Mouse (Mus musculus) 3134 (cell line): Measurements from ENCODE around the gene Slc22a6.

Experiments used
- DNase-seq: peaks from one replicate; pipeline ENCODE4 v3.0.0-alpha.2; 2011; ENCODE audit warnings: low spot score; ENCODE audit not compliant: insufficient read length; ENCODE audit errors: extremely low read depth

Slc22a6 gene

GRCm38 (mm10) chr19:8605241-8605558 lies 12.6 kb upstream of the Slc22a6 start:
- no peak for DNase-seq

GRCm38 (mm10) chr19:8611358-8612123 lies 6.3 kb upstream of the Slc22a6 start:
- DNase-seq = no peak

GRCm38 (mm10) chr19:8613111-8613510 lies 4.7 kb upstream of the Slc22a6 start:
- DNase-seq = no peak

DNA sequence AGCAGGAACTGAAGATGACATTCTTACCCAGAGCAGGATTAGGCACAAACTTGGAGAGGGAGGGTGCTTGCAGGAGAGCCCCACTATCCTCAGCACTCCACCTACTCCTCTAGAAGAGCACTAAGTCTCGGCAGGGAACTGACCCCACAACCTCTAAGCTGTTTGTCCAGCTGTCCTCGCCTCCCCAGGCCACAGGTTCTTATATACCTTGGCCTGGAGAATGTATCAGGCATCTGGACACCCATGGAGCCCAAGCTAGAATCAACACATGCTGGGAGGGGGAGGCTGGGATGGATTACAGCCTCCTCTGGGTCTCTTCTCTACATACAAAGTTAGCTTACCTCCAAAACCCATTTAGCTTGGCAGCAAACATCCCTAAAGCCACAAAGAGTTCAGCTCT lies 3.5 kb upstream of the Slc22a6 start:
- DNase-seq = no peak

DNA sequence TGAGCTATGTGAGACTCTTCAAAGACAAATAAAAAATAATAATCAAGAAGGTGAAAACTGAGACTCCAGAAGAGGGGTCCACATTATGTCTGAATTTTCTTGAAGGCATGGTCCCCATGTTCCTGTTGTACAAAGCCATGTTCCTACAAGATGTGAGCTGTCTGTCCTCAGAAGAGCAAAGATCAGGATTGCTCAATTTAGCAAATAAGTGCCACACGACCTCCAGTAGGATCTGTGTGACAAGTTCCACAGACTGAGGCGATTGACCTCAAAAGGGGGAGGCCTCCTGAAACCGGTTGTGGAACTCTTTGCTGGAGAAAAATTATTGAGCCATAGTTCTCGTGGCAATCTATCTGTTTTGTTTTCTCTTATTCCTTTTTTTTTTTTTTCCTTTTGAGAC lies 1.5 kb upstream of the Slc22a6 start:
- no peak for DNase-seq

GRCm38 (mm10) chr19:8621098-8621497 lies 3.3 kb downstream of the Slc22a6 start:
- no peak for DNase-seq

DNA sequence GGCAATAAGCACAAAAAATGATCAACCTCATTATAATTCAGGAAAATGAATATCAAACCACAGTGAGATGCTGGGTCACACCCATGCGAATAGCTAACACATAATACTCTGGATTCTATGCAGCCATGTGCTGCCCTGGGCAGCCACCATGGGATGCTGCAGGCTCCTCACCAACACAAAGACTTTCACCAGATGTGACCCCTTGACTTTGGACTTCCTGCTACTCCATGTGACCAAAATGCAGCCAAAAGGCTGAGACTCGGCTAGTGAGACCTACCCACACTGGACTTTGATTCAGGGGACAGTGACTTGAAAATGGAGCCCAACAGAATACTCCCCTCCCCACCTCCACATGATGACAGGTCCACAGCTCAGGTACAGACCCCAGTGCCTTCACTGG lies 12.4 kb downstream of the Slc22a6 start:
- no peak for DNase-seq

GRCm38 (mm10) chr19:8630826-8631225 lies 13.0 kb downstream of the Slc22a6 start:
- DNase-seq = no peak

DNA sequence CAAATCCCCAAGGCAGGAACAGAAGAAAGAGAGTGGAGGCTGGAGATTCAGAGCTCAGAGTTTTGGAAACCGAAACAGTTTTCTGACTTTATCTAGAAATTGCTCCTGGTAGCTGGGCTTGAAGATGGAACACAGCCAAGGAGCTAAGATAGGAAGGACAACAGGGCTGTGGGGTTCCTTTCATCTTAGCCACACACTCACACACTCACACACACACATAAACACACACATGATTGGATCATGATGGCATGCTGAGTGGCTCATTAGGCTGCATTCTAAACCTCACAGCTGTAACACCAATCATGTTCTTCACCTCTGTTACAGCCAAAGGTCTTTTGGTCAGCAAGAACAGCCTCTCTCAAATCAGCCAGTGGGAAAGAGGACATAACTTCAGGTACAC lies 14.2 kb downstream of the Slc22a6 start:
- DNase-seq = no peak

- no peak for DNase-seq
These were observed 24.2 kb downstream of the Slc22a6 start for GRCm38 (mm10) chr19:8642086-8642485.

- no peak for DNase-seq
These were observed 28.6 kb downstream of the Slc22a6 start for GRCm38 (mm10) chr19:8646393-8646792.

- DNase-seq = no peak
These were observed 38.0 kb downstream of the Slc22a6 start for GRCm38 (mm10) chr19:8655833-8656232.

- no peak for DNase-seq
These were observed 38.5 kb downstream of the Slc22a6 start for GRCm38 (mm10) chr19:8656341-8656740.

GRCm38 (mm10) chr19:8661821-8662307 lies 44.0 kb downstream of the Slc22a6 start:
- no peak for DNase-seq

GRCm38 (mm10) chr19:8662337-8662736 lies 44.5 kb downstream of the Slc22a6 start:
- DNase-seq = no peak

DNA sequence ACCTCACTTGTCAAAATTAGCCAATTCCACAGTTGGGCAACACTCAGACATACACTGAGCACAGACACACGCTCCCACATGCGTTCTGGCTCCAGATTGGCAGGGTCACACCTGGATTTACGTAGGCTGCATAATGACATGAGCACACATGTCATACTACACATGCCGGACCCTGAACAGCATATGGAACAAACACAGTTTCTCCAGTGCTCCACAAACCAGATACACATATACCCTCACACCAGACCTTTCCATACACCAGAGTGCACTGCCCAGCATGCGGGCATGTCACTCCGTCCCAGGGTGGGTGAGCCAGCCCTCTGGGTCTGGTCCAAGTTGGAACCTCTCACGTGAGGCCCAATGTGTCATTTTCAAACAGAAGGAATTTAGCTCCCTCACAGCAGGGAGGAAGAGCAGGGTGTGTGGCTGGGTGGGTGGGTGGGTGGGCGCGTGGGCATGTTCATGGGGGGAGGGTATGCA lies 45.6 kb downstream of the Slc22a6 start, which contains the start of gene Chrm1:
Gene Chrm1, plus strand, starts transcription at position 430 of the 480 bp plus-strand sequence.
- no peak for DNase-seq

DNA sequence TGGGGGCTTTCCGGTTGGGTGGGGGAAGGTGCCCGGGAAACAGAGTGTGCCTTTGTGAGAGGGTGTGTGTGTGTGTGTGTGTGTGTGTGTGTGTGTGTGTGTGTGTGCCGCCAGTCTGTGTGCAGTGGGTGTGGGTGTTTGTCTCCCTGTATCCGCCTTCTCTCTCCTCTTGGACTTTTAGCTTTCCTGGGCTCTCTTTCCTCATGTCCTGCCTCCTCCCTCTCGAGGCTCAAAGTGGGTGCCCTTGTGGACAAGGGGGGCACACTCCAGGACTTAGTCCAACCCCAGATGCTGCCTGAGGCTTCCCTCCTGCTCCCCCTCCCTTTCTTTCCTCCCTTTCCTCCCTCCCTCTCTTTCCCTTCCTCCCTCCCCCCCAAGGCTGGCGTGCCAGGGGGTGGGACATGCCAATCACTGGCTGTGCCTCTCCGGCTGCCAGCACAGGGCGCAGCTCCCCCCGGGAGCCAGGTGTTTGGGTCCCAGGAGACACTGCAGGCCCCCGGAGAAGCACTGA lies 46.1 kb downstream of the Slc22a6 start:
- no peak for DNase-seq

DNA sequence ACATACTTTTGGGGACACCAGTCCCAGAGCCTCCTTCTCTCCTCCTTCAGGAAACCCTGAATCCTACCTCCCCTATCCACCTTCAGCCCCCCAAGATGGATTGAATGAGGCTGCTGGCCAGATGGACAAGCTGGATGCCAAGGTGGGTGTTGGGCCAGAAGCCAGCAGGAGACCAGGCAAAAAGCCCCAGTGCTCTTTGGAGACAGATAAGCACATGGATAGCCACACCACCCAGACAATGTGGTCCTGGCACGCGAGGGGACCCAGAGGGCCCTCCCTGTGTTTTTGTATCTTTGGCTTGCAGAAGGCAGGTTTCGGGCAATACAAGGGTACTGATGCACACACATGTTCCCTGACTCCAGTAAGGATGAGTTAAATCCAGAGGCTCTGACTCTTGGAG lies 47.0 kb downstream of the Slc22a6 start:
- no peak for DNase-seq

DNA sequence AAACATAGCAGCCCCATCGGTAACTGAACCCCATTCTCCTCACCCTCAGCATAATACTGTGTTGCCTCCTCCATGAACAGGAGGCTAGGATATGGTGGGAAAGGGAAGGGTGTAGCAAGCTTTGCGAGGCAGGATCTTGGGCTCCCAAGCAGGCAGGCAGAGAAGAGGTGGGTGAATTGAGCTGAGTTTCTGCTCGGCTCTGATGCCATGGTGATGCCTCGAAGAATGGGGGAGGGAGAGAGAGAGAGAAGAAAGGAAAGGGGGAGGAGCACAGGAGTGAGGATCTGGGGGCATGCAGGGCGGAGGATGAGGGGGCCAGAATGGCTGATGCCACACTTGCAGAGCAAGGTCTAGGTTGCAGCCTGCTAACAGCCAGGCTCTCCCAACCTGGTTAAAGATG lies 47.9 kb downstream of the Slc22a6 start:
- no peak for DNase-seq

- no peak for DNase-seq
These were observed 55.0 kb downstream of the Slc22a6 start for GRCm38 (mm10) chr19:8672859-8673258.

DNA sequence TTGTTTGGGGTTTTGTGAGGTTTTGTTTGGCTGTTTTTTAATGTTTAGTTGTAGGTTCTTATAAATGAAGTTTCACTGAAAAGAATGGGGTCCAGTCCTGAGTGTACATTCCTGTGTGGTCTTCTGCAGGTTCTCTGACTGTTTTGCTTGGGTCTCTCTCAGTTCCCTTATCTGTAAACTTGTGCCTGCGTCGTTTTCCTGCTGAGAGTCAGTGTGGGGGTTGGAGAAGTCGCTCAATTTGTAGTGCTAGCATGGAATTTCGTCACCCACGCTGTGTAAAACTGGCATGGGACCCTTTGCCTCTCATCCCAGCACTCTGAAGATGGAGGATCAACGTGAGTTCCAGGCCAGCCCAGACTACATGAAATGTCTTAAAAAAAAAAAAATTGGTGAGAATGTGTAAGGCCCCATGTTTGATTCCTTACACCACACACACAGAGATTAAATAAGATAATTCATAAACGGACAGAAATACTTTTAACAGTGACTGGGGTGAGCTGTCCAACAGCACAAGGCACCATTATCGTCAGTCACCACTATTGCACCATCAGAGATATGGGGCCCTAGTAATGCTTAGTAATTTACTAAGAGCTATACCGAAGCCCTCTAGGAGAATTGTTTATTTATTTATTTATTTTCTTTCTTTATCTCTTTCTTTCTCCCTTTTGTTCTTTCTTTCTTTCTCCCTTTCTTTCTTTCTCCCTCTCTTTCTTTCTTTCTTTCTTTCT lies 55.7 kb downstream of the Slc22a6 start:
- no peak for DNase-seq
